Mouse (Mus musculus): ENCODE measurements around the gene Cenph. TPM values are rescaled to one million over a fixed set of nuclear protein-coding genes. Genes with fewer than 3 reads are reported as not detected.

Gene Cenph
- polyA plus RNA-seq, 1 experiment from 2014 or later = 34.0 TPM

- H3K9ac ChIP-seq (replicated peaks) = no peak overlapping the region
- H3K27ac ChIP-seq (replicated peaks) = no peak overlapping the region
- H3K27me3 ChIP-seq = no peaks in the 10 kb centered on the region
- 85% methylated on average over 5 of the region's 5 CpGs for WGBS
- H3K4me2 ChIP-seq (replicated peaks) = no peak overlapping the region
- no peaks in the 10 kb centered on the region for H3K9me3 ChIP-seq
- H3K4me3 ChIP-seq = no peak overlapping the region
- H3K4me1 ChIP-seq = no peaks in the 10 kb centered on the region
- ATAC-seq (ENCODE audit: low FRiP score, low read depth) = no peak
- H3K36me3 ChIP-seq = peaks cover 49% of the 10 kb centered on the region
These were observed 54.0 kb downstream of the Cenph start for GRCm38 (mm10) chr13:100721656-100722055.

GRCm38 (mm10) chr13:100715467-100715866, 60.2 kb downstream of the Cenph start:
- peaks cover 70% of the 10 kb centered on the region for H3K36me3 ChIP-seq
- no peak overlapping the region for H3K27ac ChIP-seq (replicated peaks)
- no peaks in the 10 kb centered on the region for H3K9me3 ChIP-seq
- H3K4me1 ChIP-seq = no peaks in the 10 kb centered on the region
- WGBS = 97% methylated on average over 6 of the region's 6 CpGs
- H3K27me3 ChIP-seq = no peaks in the 10 kb centered on the region
- ATAC-seq (ENCODE audit: low FRiP score, low read depth) = no peak
- H3K4me2 ChIP-seq (replicated peaks) = no peak overlapping the region
- no peak overlapping the region for H3K4me3 ChIP-seq
- no peak overlapping the region for H3K9ac ChIP-seq (replicated peaks)

Other genes with a start within 250 kb of the Cenph start
- 2.9 and 3.3 TPM in 2 replicates for gene Ocln, start 223.2 kb downstream of the Cenph start, polyA plus RNA-seq (2016; fragmentation: Nextera tagmentation; extraction: Ambion mirVana)
- gene Marveld2, start 158.9 kb downstream of the Cenph start, polyA plus RNA-seq (2016; fragmentation: Nextera tagmentation; extraction: Ambion mirVana) = 1.9 and 2.0 TPM in 2 replicates
- gene Ak6, start 124.9 kb downstream of the Cenph start, polyA plus RNA-seq (2016; fragmentation: Nextera tagmentation; extraction: Ambion mirVana) = 292 and 301 TPM in 2 replicates
- 22.5 and 23.7 TPM in 2 replicates for gene Rad17, start 124.8 kb downstream of the Cenph start, polyA plus RNA-seq (2016; fragmentation: Nextera tagmentation; extraction: Ambion mirVana)
- 17.8 and 22.1 TPM in 2 replicates for gene Taf9, start 124.3 kb downstream of the Cenph start, polyA plus RNA-seq (2016; fragmentation: Nextera tagmentation; extraction: Ambion mirVana)
- gene Ccdc125, start 106.2 kb downstream of the Cenph start, polyA plus RNA-seq (2016; fragmentation: Nextera tagmentation; extraction: Ambion mirVana) = 2.5 and 3.1 TPM in 2 replicates
- 63.2 and 67.5 TPM in 2 replicates for gene Cdk7, start 45.0 kb downstream of the Cenph start, polyA plus RNA-seq (2016; fragmentation: Nextera tagmentation; extraction: Ambion mirVana)
- gene Mrps36, start 31.2 kb downstream of the Cenph start, polyA plus RNA-seq (2016; fragmentation: Nextera tagmentation; extraction: Ambion mirVana) = 125 and 135 TPM in 2 replicates
- gene Ccnb1, start 10.7 kb upstream of the Cenph start, polyA plus RNA-seq (2016; fragmentation: Nextera tagmentation; extraction: Ambion mirVana) = 278 and 279 TPM in 2 replicates
- 40.9 and 43.2 TPM in 2 replicates for gene Slc30a5, start 57.5 kb upstream of the Cenph start, polyA plus RNA-seq (2016; fragmentation: Nextera tagmentation; extraction: Ambion mirVana)

Measured in midbrain, embryonic 12.5 days (tissue).